Mouse (Mus musculus): ENCODE results near the gene Trpm8. TPM values are rescaled to one million over a fixed set of nuclear protein-coding genes. Genes with fewer than 3 reads are reported as not detected.

The Trpm8 gene
- polyA plus RNA-seq, 1 experiment from 2014 or later = not detected

GRCm38 (mm10) chr1:88231803-88232499, 45.5 kb upstream of the Trpm8 start:
- Histone ChIP-seq H3K9me3 (ENCODE audit: low read depth, low read length) (peaks cover 86% of the 10 kb centered on the region), H3K4me2 (no peak overlapping the region), H3K4me1 (ENCODE audit: insufficient read depth) (no peaks in the 10 kb centered on the region), H3K27me3 (ENCODE audit: insufficient read depth, low read length) (no peaks in the 10 kb centered on the region), H3K9ac (no peak overlapping the region), H3K36me3 (ENCODE audit: insufficient read depth) (no peaks in the 10 kb centered on the region), H3K27ac (ENCODE audit: low read depth) (no peak overlapping the region), H3K4me3 (ENCODE audit: low read depth, low read length) (no peak overlapping the region)
- DNase-seq (no peak), ATAC-seq (ENCODE audit: insufficient read depth) (no peak)
- no peak for TF ChIP-seq CTCF (IDR thresholded peaks at IDR 0.05; ENCODE audit: low read depth)
- WGBS = 60% methylated on average over 7 of the region's 7 CpGs

GRCm38 (mm10) chr1:88232664-88233380, 44.6 kb upstream of the Trpm8 start:
- no peak overlapping the region for H3K4me2 ChIP-seq
- H3K27ac ChIP-seq (ENCODE audit: low read depth) = no peak overlapping the region
- no peaks in the 10 kb centered on the region for H3K27me3 ChIP-seq (ENCODE audit: insufficient read depth, low read length)
- no peak for DNase-seq
- peaks cover 84% of the 10 kb centered on the region for H3K9me3 ChIP-seq (ENCODE audit: low read depth, low read length)
- H3K36me3 ChIP-seq (ENCODE audit: insufficient read depth) = no peaks in the 10 kb centered on the region
- no peaks in the 10 kb centered on the region for H3K4me1 ChIP-seq (ENCODE audit: insufficient read depth)
- H3K4me3 ChIP-seq (ENCODE audit: low read depth, low read length) = no peak overlapping the region
- H3K9ac ChIP-seq = no peak overlapping the region
- no peak for ATAC-seq (ENCODE audit: insufficient read depth)
- TF ChIP-seq CTCF (IDR thresholded peaks at IDR 0.05; ENCODE audit: low read depth) = no peak
- 53% methylated on average over 3 of the region's 3 CpGs for WGBS

- TF ChIP-seq CTCF (IDR thresholded peaks at IDR 0.05; ENCODE audit: low read depth) = no peak
- Histone ChIP-seq H3K27me3 (ENCODE audit: insufficient read depth, low read length) (no peaks in the 10 kb centered on the region), H3K36me3 (ENCODE audit: insufficient read depth) (no peaks in the 10 kb centered on the region), H3K4me2 (no peak overlapping the region), H3K4me1 (ENCODE audit: insufficient read depth) (no peaks in the 10 kb centered on the region), H3K27ac (ENCODE audit: low read depth) (no peak overlapping the region), H3K9me3 (ENCODE audit: low read depth, low read length) (peaks cover 82% of the 10 kb centered on the region), H3K4me3 (ENCODE audit: low read depth, low read length) (no peak overlapping the region), H3K9ac (no peak overlapping the region)
- 67% methylated on average over 14 of the region's 14 CpGs for WGBS
- DNase-seq = no peak
- ATAC-seq (ENCODE audit: insufficient read depth) = no peak
Observed at GRCm38 (mm10) chr1:88233421-88234247, 43.8 kb upstream of the Trpm8 start.

GRCm38 (mm10) chr1:88234248-88234610, 43.2 kb upstream of the Trpm8 start:
- Histone ChIP-seq H3K4me1 (ENCODE audit: insufficient read depth) (no peaks in the 10 kb centered on the region), H3K4me2 (no peak overlapping the region), H3K4me3 (ENCODE audit: low read depth, low read length) (no peak overlapping the region), H3K9me3 (ENCODE audit: low read depth, low read length) (peaks cover 84% of the 10 kb centered on the region), H3K27me3 (ENCODE audit: insufficient read depth, low read length) (no peaks in the 10 kb centered on the region), H3K9ac (no peak overlapping the region), H3K36me3 (ENCODE audit: insufficient read depth) (no peaks in the 10 kb centered on the region), H3K27ac (ENCODE audit: low read depth) (no peak overlapping the region)
- 57% methylated on average over 4 of the region's 4 CpGs for WGBS
- TF ChIP-seq CTCF (IDR thresholded peaks at IDR 0.05; ENCODE audit: low read depth) = no peak
- ATAC-seq (ENCODE audit: insufficient read depth) = no peak
- no peak for DNase-seq

- TF ChIP-seq CTCF (IDR thresholded peaks at IDR 0.05; ENCODE audit: low read depth) = no peak
- Histone ChIP-seq H3K4me2 (no peak overlapping the region), H3K4me1 (ENCODE audit: insufficient read depth) (no peaks in the 10 kb centered on the region), H3K9me3 (ENCODE audit: low read depth, low read length) (peaks cover 84% of the 10 kb centered on the region), H3K36me3 (ENCODE audit: insufficient read depth) (no peaks in the 10 kb centered on the region), H3K27me3 (ENCODE audit: insufficient read depth, low read length) (no peaks in the 10 kb centered on the region), H3K9ac (no peak overlapping the region), H3K27ac (ENCODE audit: low read depth) (no peak overlapping the region), H3K4me3 (ENCODE audit: low read depth, low read length) (no peak overlapping the region)
- WGBS = 42% methylated on average over 5 of the region's 5 CpGs
- no peak for DNase-seq
- ATAC-seq (ENCODE audit: insufficient read depth) = no peak
Observed at GRCm38 (mm10) chr1:88234646-88235045, 42.8 kb upstream of the Trpm8 start.

GRCm38 (mm10) chr1:88235046-88235893, 42.2 kb upstream of the Trpm8 start:
- 61% methylated on average over 11 of the region's 11 CpGs for WGBS

More at GRCm38 (mm10) chr1:88235046-88235893, 42.2 kb upstream of the Trpm8 start:
- H3K36me3 ChIP-seq (ENCODE audit: insufficient read depth) = no peaks in the 10 kb centered on the region
- TF ChIP-seq CTCF (IDR thresholded peaks at IDR 0.05; ENCODE audit: low read depth) = no peak
- no peaks in the 10 kb centered on the region for H3K4me1 ChIP-seq (ENCODE audit: insufficient read depth)
- no peak overlapping the region for H3K4me3 ChIP-seq (ENCODE audit: low read depth, low read length)
- no peaks in the 10 kb centered on the region for H3K27me3 ChIP-seq (ENCODE audit: insufficient read depth, low read length)
- ATAC-seq (ENCODE audit: insufficient read depth) (0 out of 2 replicates have a peak, but pooled peaks have one; percentile 3), DNase-seq (no peak)
- H3K9me3 ChIP-seq (ENCODE audit: low read depth, low read length) = peaks cover 84% of the 10 kb centered on the region
- H3K9ac ChIP-seq = no peak overlapping the region
- H3K27ac ChIP-seq (ENCODE audit: low read depth) = no peak overlapping the region
- no peak overlapping the region for H3K4me2 ChIP-seq

Measured in lung, embryonic 14.5 days (tissue).